Mouse (Mus musculus) heart, adult 8-10 months (tissue): ENCODE results near the gene Gas1. TPM values are rescaled to one million over a fixed set of nuclear protein-coding genes. Genes with fewer than 3 reads are reported as not detected.

Experiments used
- DNase-seq: peaks from one replicate; pipeline ENCODE4 v3.0.0; 2022; ENCODE audit warnings: low spot score
- total RNA-seq, 4 experiments: library from RNA; stranded (reverse); gene quantifications; 2 replicates each; pipeline ENCODE4 v1.2.4; 2022

Gas1 gene
- total RNA-seq, 4 experiments from 2014 or later: 17.6 to 23.8 (median 21.2) TPM

GRCm38 (mm10) chr13:60125020-60125419, 52.1 kb downstream of the Gas1 start:
- DNase-seq: no peak

GRCm38 (mm10) chr13:60124456-60124855, 52.7 kb downstream of the Gas1 start:
- no peak for DNase-seq
